Mouse (Mus musculus) adrenal gland, postnatal 14 days (tissue): ENCODE results near the gene Kmt2e. TPM values are rescaled to one million over a fixed set of nuclear protein-coding genes. Genes with fewer than 3 reads are reported as not detected.

Experiments
- DNase-seq: peaks from one replicate; pipeline ENCODE4 v3.0.0; 2021; ENCODE audit warnings: mixed read lengths
- total RNA-seq: library from RNA; stranded (reverse); gene quantifications from 2 replicates; pipeline ENCODE4 v1.2.3, GENCODE M21; 2021

The Kmt2e gene
- total RNA-seq, 1 experiment from 2014 or later: 64.2 TPM

GRCm38 (mm10) chr5:23410040-23410717 lies 24.1 kb upstream of the Kmt2e start:
- no peak for DNase-seq

GRCm38 (mm10) chr5:23410718-23411101 lies 23.5 kb upstream of the Kmt2e start:
- no peak for DNase-seq

- no peak for DNase-seq
Observed at GRCm38 (mm10) chr5:23411640-23412039, 22.6 kb upstream of the Kmt2e start.

GRCm38 (mm10) chr5:23412247-23412948 lies 21.8 kb upstream of the Kmt2e start:
- no peak for DNase-seq

GRCm38 (mm10) chr5:23413058-23413457 lies 21.2 kb upstream of the Kmt2e start:
- DNase-seq: no peak

GRCm38 (mm10) chr5:23413575-23414470 lies 20.4 kb upstream of the Kmt2e start:
- DNase-seq: no peak

GRCm38 (mm10) chr5:23414490-23415126 lies 19.6 kb upstream of the Kmt2e start:
- DNase-seq: no peak

GRCm38 (mm10) chr5:23415571-23416285 lies 18.5 kb upstream of the Kmt2e start:
- DNase-seq: no peak

GRCm38 (mm10) chr5:23416286-23416643 lies 18.0 kb upstream of the Kmt2e start:
- DNase-seq: no peak

GRCm38 (mm10) chr5:23417716-23418115 lies 16.5 kb upstream of the Kmt2e start:
- DNase-seq: no peak

GRCm38 (mm10) chr5:23418147-23418781 lies 16.0 kb upstream of the Kmt2e start:
- peak; percentile 93 for DNase-seq

- peak; percentile 12 for DNase-seq
Observed at GRCm38 (mm10) chr5:23418797-23419595, 15.2 kb upstream of the Kmt2e start.

GRCm38 (mm10) chr5:23419616-23420170 lies 14.5 kb upstream of the Kmt2e start:
- DNase-seq: peak; percentile 7

- no peak for DNase-seq
Observed at GRCm38 (mm10) chr5:23420410-23420809, 13.8 kb upstream of the Kmt2e start.

GRCm38 (mm10) chr5:23421440-23421839 lies 12.8 kb upstream of the Kmt2e start:
- DNase-seq: no peak

- DNase-seq: no peak
Observed at GRCm38 (mm10) chr5:23423036-23423435, 11.2 kb upstream of the Kmt2e start.

GRCm38 (mm10) chr5:23427501-23427900 lies 6.7 kb upstream of the Kmt2e start:
- DNase-seq: no peak

GRCm38 (mm10) chr5:23431070-23431864 lies 3.0 kb upstream of the Kmt2e start:
- DNase-seq: peak; percentile 9
